Mouse (Mus musculus) splenic B cell, adult 2 months (primary cell): ENCODE data around the gene Kcne1.

Experiments used
- DNase-seq: peaks from one replicate; pipeline ENCODE4 v3.0.0-alpha.2; 2011; ENCODE audit warnings: low read depth, low spot score
- H3K27me3 ChIP-seq: 2 replicates; pipeline ENCODE4 v1.6.1; 2012; ENCODE audit warnings: mild to moderate bottlenecking, low read length, moderate library complexity, mixed read lengths; ENCODE audit not compliant: control insufficient read depth, poor library complexity, insufficient read depth, severe bottlenecking
- H3K36me3 ChIP-seq: 2 replicates; pipeline ENCODE4 v1.6.1; 2012; ENCODE audit warnings: mild to moderate bottlenecking, low read length, moderate library complexity, mixed read lengths; ENCODE audit not compliant: control insufficient read depth, poor library complexity, insufficient read depth, severe bottlenecking

Kcne1 gene

GRCm38 (mm10) chr16:92376976-92377375 lies 17.7 kb upstream of the Kcne1 start:
- no peak for DNase-seq
- Histone ChIP-seq H3K36me3 (no peaks in the 10 kb centered on the region), H3K27me3 (no peaks in the 10 kb centered on the region)

GRCm38 (mm10) chr16:92371623-92372022 lies 12.4 kb upstream of the Kcne1 start:
- no peaks in the 10 kb centered on the region for H3K27me3 ChIP-seq
- no peaks in the 10 kb centered on the region for H3K36me3 ChIP-seq
- DNase-seq = no peak

GRCm38 (mm10) chr16:92369260-92369659 lies 10.0 kb upstream of the Kcne1 start:
- H3K27me3 ChIP-seq = no peaks in the 10 kb centered on the region
- H3K36me3 ChIP-seq = no peaks in the 10 kb centered on the region
- no peak for DNase-seq

- DNase-seq = no peak
- no peaks in the 10 kb centered on the region for H3K36me3 ChIP-seq
- no peaks in the 10 kb centered on the region for H3K27me3 ChIP-seq
Measured at GRCm38 (mm10) chr16:92365477-92365876, 6.2 kb upstream of the Kcne1 start.

- H3K36me3 ChIP-seq = no peaks in the 10 kb centered on the region
- no peak for DNase-seq
- H3K27me3 ChIP-seq = no peaks in the 10 kb centered on the region
Measured at GRCm38 (mm10) chr16:92360711-92361110, 1.4 kb upstream of the Kcne1 start.

- Histone ChIP-seq H3K36me3 (no peaks in the 10 kb centered on the region), H3K27me3 (no peaks in the 10 kb centered on the region)
- DNase-seq = no peak
Measured at GRCm38 (mm10) chr16:92358734-92359133, 534 bp downstream of the Kcne1 start.

GRCm38 (mm10) chr16:92357566-92357965 lies 1.7 kb downstream of the Kcne1 start:
- Histone ChIP-seq H3K36me3 (no peaks in the 10 kb centered on the region), H3K27me3 (no peaks in the 10 kb centered on the region)
- DNase-seq = no peak

- no peaks in the 10 kb centered on the region for H3K27me3 ChIP-seq
- H3K36me3 ChIP-seq = no peaks in the 10 kb centered on the region
- no peak for DNase-seq
Measured at GRCm38 (mm10) chr16:92357023-92357422, 2.2 kb downstream of the Kcne1 start.

GRCm38 (mm10) chr16:92355982-92356381 lies 3.3 kb downstream of the Kcne1 start:
- H3K27me3 ChIP-seq = no peaks in the 10 kb centered on the region
- DNase-seq = no peak
- H3K36me3 ChIP-seq = no peaks in the 10 kb centered on the region

GRCm38 (mm10) chr16:92355366-92355765 lies 3.9 kb downstream of the Kcne1 start:
- Histone ChIP-seq H3K27me3 (no peaks in the 10 kb centered on the region), H3K36me3 (no peaks in the 10 kb centered on the region)
- no peak for DNase-seq

- Histone ChIP-seq H3K27me3 (no peaks in the 10 kb centered on the region), H3K36me3 (no peaks in the 10 kb centered on the region)
- no peak for DNase-seq
Measured at GRCm38 (mm10) chr16:92353897-92354296, 5.4 kb downstream of the Kcne1 start.

- Histone ChIP-seq H3K36me3 (no peaks in the 10 kb centered on the region), H3K27me3 (no peaks in the 10 kb centered on the region)
- DNase-seq = no peak
Measured at GRCm38 (mm10) chr16:92353295-92353694, 6.0 kb downstream of the Kcne1 start.

- DNase-seq = no peak
- no peaks in the 10 kb centered on the region for H3K36me3 ChIP-seq
Measured at GRCm38 (mm10) chr16:92348941-92349340, 10.3 kb downstream of the Kcne1 start.

GRCm38 (mm10) chr16:92346297-92346916 lies 12.9 kb downstream of the Kcne1 start:
- Histone ChIP-seq H3K36me3 (no peaks in the 10 kb centered on the region), H3K27me3 (no peaks in the 10 kb centered on the region; the same call in 1 of the 2 replicates)
- no peak for DNase-seq

More at GRCm38 (mm10) chr16:92348941-92349340, 10.3 kb downstream of the Kcne1 start:
- no peaks in the 10 kb centered on the region; the same call in 1 of the 2 replicates for H3K27me3 ChIP-seq

GRCm38 (mm10) chr16:92345177-92345576 lies 14.1 kb downstream of the Kcne1 start:
- H3K36me3 ChIP-seq = no peaks in the 10 kb centered on the region
- no peaks in the 10 kb centered on the region; the same call in 1 of the 2 replicates for H3K27me3 ChIP-seq
- DNase-seq = no peak
